Mouse (Mus musculus): Measurements from ENCODE around the gene Zfp658.

DNA sequence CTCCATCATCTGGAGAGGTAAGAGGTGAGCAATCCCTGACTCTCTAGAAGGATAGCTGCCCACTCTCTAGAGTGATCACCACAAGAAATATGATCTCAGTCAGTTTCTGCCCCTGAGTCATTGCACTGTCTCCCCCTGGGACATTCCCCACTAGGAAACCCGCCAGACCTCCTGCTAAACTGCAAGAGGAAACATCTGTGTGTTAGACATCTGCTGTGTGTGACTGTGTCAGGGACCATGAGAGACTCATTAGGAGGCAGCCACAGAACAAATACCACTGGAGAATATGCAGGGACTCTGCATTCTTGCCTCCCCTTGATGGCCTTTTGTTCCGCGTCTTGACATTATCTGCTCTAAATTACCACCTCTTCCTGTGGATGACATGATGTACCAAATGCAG, 7.5 kb upstream of the Zfp658 start:
- TF ChIP-seq MAFK (IDR thresholded peaks at IDR 0.05; ENCODE audit: insufficient read depth, low read depth, low read length) (no peak), ZNF384 (IDR thresholded peaks at IDR 0.05; ENCODE audit: low read depth, low read length) (no peak), HCFC1 (IDR thresholded peaks at IDR 0.05; ENCODE audit: borderline replicate concordance, insufficient read depth, low read length) (no peak)

Data from ES-E14 (cell line).